Mouse (Mus musculus) ES-Bruce4 (cell line): ENCODE data around the gene Casp9. TPM values are rescaled to one million over a fixed set of nuclear protein-coding genes. Genes with fewer than 3 reads are reported as not detected.

Source experiments
- H3K27ac ChIP-seq: 2 replicates; pipeline ENCODE4 v1.5.1; 2012; ENCODE audit warnings: low read length, inconsistent platforms; ENCODE audit not compliant: insufficient read depth
- H3K27me3 ChIP-seq: 2 replicates; pipeline ENCODE4 v1.6.1; 2012; ENCODE audit warnings: mild to moderate bottlenecking, low read length, inconsistent platforms; ENCODE audit not compliant: control insufficient read depth, poor library complexity, insufficient read depth, severe bottlenecking
- H3K36me3 ChIP-seq: 2 replicates; pipeline ENCODE4 v1.6.1; 2012; ENCODE audit warnings: inconsistent platforms, mild to moderate bottlenecking, low read length, moderate library complexity; ENCODE audit not compliant: control insufficient read depth, poor library complexity, insufficient read depth, severe bottlenecking
- H3K4me1 ChIP-seq: one replicate; pipeline ENCODE4 v1.8.1; 2011; ENCODE audit warnings: low read length; ENCODE audit not compliant: control insufficient read depth, insufficient read depth
- H3K4me3 ChIP-seq: 2 replicates; pipeline ENCODE4 v1.5.1; 2011; ENCODE audit warnings: low read depth, mild to moderate bottlenecking, low read length
- H3K9ac ChIP-seq: 2 replicates; pipeline ENCODE4 v1.6.1; 2012; ENCODE audit warnings: low read depth, mild to moderate bottlenecking, inconsistent platforms; ENCODE audit not compliant: poor library complexity, severe bottlenecking
- H3K9me3 ChIP-seq: replicated peaks from 2 replicates; pipeline ENCODE4 v1.6.1; 2012; ENCODE audit warnings: mild to moderate bottlenecking, low read length, inconsistent platforms; ENCODE audit not compliant: control insufficient read depth, poor library complexity, insufficient read depth, severe bottlenecking
- CTCF ChIP-seq: IDR thresholded peaks from one replicate; pipeline ENCODE4 v1.8.1; 2011; ENCODE audit warnings: low read depth, low read length
- EP300 ChIP-seq: IDR thresholded peaks from 2 replicates; pipeline ENCODE4 v1.6.1; 2011; ENCODE audit warnings: low read depth, low read length; ENCODE audit not compliant: insufficient read depth
- POLR2A ChIP-seq: IDR thresholded peaks from one replicate; pipeline ENCODE4 v1.8.1; 2011; ENCODE audit warnings: low read length; ENCODE audit not compliant: insufficient read depth
- polyA plus RNA-seq: library from polyadenylated mRNA; stranded (reverse); fragments of >200 nt; gene quantifications from 2 replicates; pipeline ENCODE4 v1.2.4, GENCODE M21; 2011; ENCODE audit warnings: low read depth; ENCODE audit not compliant: missing spikeins, insufficient read depth, insufficient read length

The Casp9 gene
- polyA plus RNA-seq, 1 experiment = 17.6 TPM

GRCm38 (mm10) chr4:141860246-141860841, 66.9 kb downstream of the Casp9 start:
- no peak overlapping the region for H3K4me3 ChIP-seq
- no peak for TF ChIP-seq POLR2A
- TF ChIP-seq EP300 = no peak
- no peak for TF ChIP-seq CTCF

GRCm38 (mm10) chr4:141861591-141862295, 68.3 kb downstream of the Casp9 start:
- H3K27ac ChIP-seq = no peak overlapping the region
- H3K36me3 ChIP-seq = no peaks in the 10 kb centered on the region
- no peaks in the 10 kb centered on the region for H3K9me3 ChIP-seq
- no peak overlapping the region for H3K9ac ChIP-seq
- no peak for TF ChIP-seq CTCF
- no peak for TF ChIP-seq POLR2A
- no peak for TF ChIP-seq EP300
- H3K4me1 ChIP-seq = peaks cover under 1% of the 10 kb centered on the region
- no peak overlapping the region for H3K4me3 ChIP-seq
- no peaks in the 10 kb centered on the region for H3K27me3 ChIP-seq

More at GRCm38 (mm10) chr4:141860246-141860841, 66.9 kb downstream of the Casp9 start:
- Histone ChIP-seq H3K27ac (no peak overlapping the region), H3K27me3 (no peaks in the 10 kb centered on the region), H3K9me3 (peaks cover 1% of the 10 kb centered on the region), H3K36me3 (no peaks in the 10 kb centered on the region), H3K4me1 (no peaks in the 10 kb centered on the region), H3K9ac (no peak overlapping the region)

- Histone ChIP-seq H3K4me3 (no peak overlapping the region), H3K9ac (no peak overlapping the region), H3K4me1 (peaks cover 7% of the 10 kb centered on the region), H3K27me3 (no peaks in the 10 kb centered on the region), H3K27ac (no peak overlapping the region), H3K9me3 (no peaks in the 10 kb centered on the region), H3K36me3 (no peaks in the 10 kb centered on the region)
- no peak for TF ChIP-seq EP300
- no peak for TF ChIP-seq POLR2A
- no peak for TF ChIP-seq CTCF
Observed at GRCm38 (mm10) chr4:141862867-141863266, 69.5 kb downstream of the Casp9 start.

- Histone ChIP-seq H3K4me3 (no peak overlapping the region), H3K27ac (no peak overlapping the region), H3K9ac (no peak overlapping the region), H3K9me3 (no peaks in the 10 kb centered on the region), H3K4me1 (peaks cover 7% of the 10 kb centered on the region), H3K36me3 (no peaks in the 10 kb centered on the region), H3K27me3 (no peaks in the 10 kb centered on the region)
- TF ChIP-seq EP300 (no peak), CTCF (no peak), POLR2A (no peak)
Observed at GRCm38 (mm10) chr4:141863726-141864280, 70.4 kb downstream of the Casp9 start.

GRCm38 (mm10) chr4:141864506-141864905, 71.1 kb downstream of the Casp9 start:
- TF ChIP-seq EP300 (no peak), POLR2A (no peak), CTCF (no peak)
- Histone ChIP-seq H3K36me3 (no peaks in the 10 kb centered on the region), H3K9ac (no peak overlapping the region), H3K4me1 (peaks cover 7% of the 10 kb centered on the region), H3K27me3 (no peaks in the 10 kb centered on the region), H3K27ac (no peak overlapping the region), H3K9me3 (no peaks in the 10 kb centered on the region), H3K4me3 (no peak overlapping the region)

- H3K9ac ChIP-seq = no peak overlapping the region
- no peak overlapping the region for H3K4me3 ChIP-seq
- no peaks in the 10 kb centered on the region for H3K9me3 ChIP-seq
- no peak overlapping the region for H3K27ac ChIP-seq
- peaks cover 7% of the 10 kb centered on the region for H3K4me1 ChIP-seq
- H3K36me3 ChIP-seq = no peaks in the 10 kb centered on the region
- TF ChIP-seq CTCF (no peak), POLR2A (no peak), EP300 (no peak)
- no peaks in the 10 kb centered on the region for H3K27me3 ChIP-seq
Observed at GRCm38 (mm10) chr4:141865006-141865405, 71.6 kb downstream of the Casp9 start.

Other genes with a start within 250 kb of the Casp9 start
- gene Fblim1, start 187.5 kb upstream of the Casp9 start, polyA plus RNA-seq = 73.8 and 76.6 TPM in 2 replicates
- gene Tmem82, start 175.0 kb upstream of the Casp9 start, polyA plus RNA-seq = 3.4 and 4.5 TPM in 2 replicates
- 0.82 and 1.8 TPM in 2 replicates for gene Slc25a34, start 169.8 kb upstream of the Casp9 start, polyA plus RNA-seq
- 11.1 and 15.1 TPM in 2 replicates for gene Plekhm2, start 128.7 kb upstream of the Casp9 start, polyA plus RNA-seq
- 4.1 TPM in 1 of 2 replicates, not detected in the other for gene Rsc1a1, start 108.0 kb upstream of the Casp9 start, polyA plus RNA-seq
- gene Ddi2, start 70.2 kb upstream of the Casp9 start, polyA plus RNA-seq = 46.0 and 50.3 TPM in 2 replicates
- gene Agmat, start 46.9 kb upstream of the Casp9 start, polyA plus RNA-seq = not detected in 2 replicates
- 9.1 and 10.5 TPM in 2 replicates for gene Dnajc16, start 2.7 kb upstream of the Casp9 start, polyA plus RNA-seq
- gene Cela2a, start 32.5 kb downstream of the Casp9 start, polyA plus RNA-seq = not detected in 2 replicates
- gene Ctrc, start 52.7 kb downstream of the Casp9 start, polyA plus RNA-seq = not detected in 2 replicates
- 14.5 and 16.3 TPM in 2 replicates for gene Efhd2, start 81.3 kb downstream of the Casp9 start, polyA plus RNA-seq
- 1.5 and 2.1 TPM in 2 replicates for gene Fhad1, start 221.5 kb downstream of the Casp9 start, polyA plus RNA-seq